Mouse (Mus musculus) cerebellum, adult 2 months (tissue): Measurements from ENCODE around the gene H60b.

Experiments used
- CTCF ChIP-seq: fragments of 200-500 bp; IDR thresholded peaks from 2 replicates; pipeline ENCODE4 v1.5.1; 2011; ENCODE audit warnings: low read depth, mild to moderate bottlenecking, control low read depth, low read length, moderate library complexity, borderline replicate concordance; ENCODE audit not compliant: insufficient read depth
- POLR2A ChIP-seq: fragments of 200-500 bp; IDR thresholded peaks from 2 replicates; pipeline ENCODE4 v1.6.1; 2011; ENCODE audit warnings: low read length, control low read depth, borderline replicate concordance; ENCODE audit not compliant: insufficient read depth

- TF ChIP-seq POLR2A, result no peak
- no peak for TF ChIP-seq CTCF
Measured at GRCm38 (mm10) chr10:22306452-22306851, 148.1 kb downstream of the H60b start.
